Mouse (Mus musculus): ENCODE measurements around the gene Rngtt. TPM values are rescaled to one million over a fixed set of nuclear protein-coding genes. Genes with fewer than 3 reads are reported as not detected.

The Rngtt gene
- polyA plus RNA-seq, 1 experiment from 2014 or later = 35.1 TPM

- Histone ChIP-seq H3K27ac (ENCODE audit: low read depth, low read length) (no peak overlapping the region), H3K4me3 (ENCODE audit: low read depth, low read length) (no peak overlapping the region), H3K9ac (ENCODE audit: low read length) (no peak overlapping the region), H3K4me2 (ENCODE audit: low read depth) (no peak overlapping the region), H3K4me1 (ENCODE audit: control insufficient read depth, insufficient read depth, low read length) (no peaks in the 10 kb centered on the region), H3K9me3 (ENCODE audit: control insufficient read depth, low read length) (no peaks in the 10 kb centered on the region), H3K36me3 (ENCODE audit: control insufficient read depth, insufficient read depth, low read length) (no peaks in the 10 kb centered on the region), H3K27me3 (ENCODE audit: control insufficient read depth, insufficient read depth, low read length) (no peaks in the 10 kb centered on the region)
- DNase-seq (ENCODE audit: low spot score) = peak; percentile 81
- peak; percentile 73; the same call in 1 of the 2 replicates for ATAC-seq (ENCODE audit: insufficient read depth, low FRiP score, low TSS enrichment)
- 55% methylated on average over 3 of the region's 3 CpGs for WGBS
Measured at GRCm38 (mm10) chr4:33396222-33397176, 86.4 kb downstream of the Rngtt start.

GRCm38 (mm10) chr4:33405723-33406293 is 95.7 kb downstream of the Rngtt start:
- no peak overlapping the region for H3K27ac ChIP-seq (ENCODE audit: low read depth, low read length)
- H3K4me1 ChIP-seq (ENCODE audit: control insufficient read depth, insufficient read depth, low read length) = no peaks in the 10 kb centered on the region
- no peak overlapping the region for H3K4me2 ChIP-seq (ENCODE audit: low read depth)
- H3K4me3 ChIP-seq (ENCODE audit: low read depth, low read length) = no peak overlapping the region
- H3K36me3 ChIP-seq (ENCODE audit: control insufficient read depth, insufficient read depth, low read length) = no peaks in the 10 kb centered on the region
- H3K27me3 ChIP-seq (ENCODE audit: control insufficient read depth, insufficient read depth, low read length) = no peaks in the 10 kb centered on the region
- no peaks in the 10 kb centered on the region for H3K9me3 ChIP-seq (ENCODE audit: control insufficient read depth, low read length)
- 78% methylated on average over 2 of the region's 2 CpGs for WGBS
- H3K9ac ChIP-seq (ENCODE audit: low read length) = no peak overlapping the region
- DNase-seq (ENCODE audit: low spot score) = no peak
- no peak for ATAC-seq (ENCODE audit: insufficient read depth, low FRiP score, low TSS enrichment)

- Histone ChIP-seq H3K9ac (ENCODE audit: low read length) (no peak overlapping the region), H3K36me3 (ENCODE audit: control insufficient read depth, insufficient read depth, low read length) (no peaks in the 10 kb centered on the region), H3K4me2 (ENCODE audit: low read depth) (no peak overlapping the region), H3K4me1 (ENCODE audit: control insufficient read depth, insufficient read depth, low read length) (no peaks in the 10 kb centered on the region), H3K4me3 (ENCODE audit: low read depth, low read length) (no peak overlapping the region), H3K27me3 (ENCODE audit: control insufficient read depth, insufficient read depth, low read length) (no peaks in the 10 kb centered on the region), H3K27ac (ENCODE audit: low read depth, low read length) (no peak overlapping the region), H3K9me3 (ENCODE audit: control insufficient read depth, low read length) (no peaks in the 10 kb centered on the region)
- 86% methylated on average over 4 of the region's 4 CpGs for WGBS
- DNase-seq (ENCODE audit: low spot score) = no peak
- ATAC-seq (ENCODE audit: insufficient read depth, low FRiP score, low TSS enrichment) = no peak
Measured at GRCm38 (mm10) chr4:33413791-33414190, 103.7 kb downstream of the Rngtt start.

GRCm38 (mm10) chr4:33414781-33415180 is 104.7 kb downstream of the Rngtt start:
- ATAC-seq (ENCODE audit: insufficient read depth, low FRiP score, low TSS enrichment) (no peak), DNase-seq (ENCODE audit: low spot score) (no peak)
- H3K4me3 ChIP-seq (ENCODE audit: low read depth, low read length) = no peak overlapping the region
- H3K27me3 ChIP-seq (ENCODE audit: control insufficient read depth, insufficient read depth, low read length) = no peaks in the 10 kb centered on the region
- no peaks in the 10 kb centered on the region for H3K36me3 ChIP-seq (ENCODE audit: control insufficient read depth, insufficient read depth, low read length)
- H3K9ac ChIP-seq (ENCODE audit: low read length) = no peak overlapping the region
- no peak overlapping the region for H3K4me2 ChIP-seq (ENCODE audit: low read depth)
- no peaks in the 10 kb centered on the region for H3K4me1 ChIP-seq (ENCODE audit: control insufficient read depth, insufficient read depth, low read length)
- H3K9me3 ChIP-seq (ENCODE audit: control insufficient read depth, low read length) = no peaks in the 10 kb centered on the region
- H3K27ac ChIP-seq (ENCODE audit: low read depth, low read length) = no peak overlapping the region
- WGBS = 80% methylated on average over 4 of the region's 4 CpGs

- no peak overlapping the region for H3K9ac ChIP-seq (ENCODE audit: low read length)
- H3K4me2 ChIP-seq (ENCODE audit: low read depth) = no peak overlapping the region
- no peaks in the 10 kb centered on the region for H3K36me3 ChIP-seq (ENCODE audit: control insufficient read depth, insufficient read depth, low read length)
- no peak overlapping the region for H3K4me3 ChIP-seq (ENCODE audit: low read depth, low read length)
- H3K27ac ChIP-seq (ENCODE audit: low read depth, low read length) = no peak overlapping the region
- H3K27me3 ChIP-seq (ENCODE audit: control insufficient read depth, insufficient read depth, low read length) = no peaks in the 10 kb centered on the region
- DNase-seq (ENCODE audit: low spot score) (no peak), ATAC-seq (ENCODE audit: insufficient read depth, low FRiP score, low TSS enrichment) (no peak)
- 93% methylated on average over 4 of the region's 4 CpGs for WGBS
- no peaks in the 10 kb centered on the region for H3K4me1 ChIP-seq (ENCODE audit: control insufficient read depth, insufficient read depth, low read length)
- no peaks in the 10 kb centered on the region for H3K9me3 ChIP-seq (ENCODE audit: control insufficient read depth, low read length)
Measured at GRCm38 (mm10) chr4:33417391-33417790, 107.3 kb downstream of the Rngtt start.

GRCm38 (mm10) chr4:33419644-33420043 is 109.5 kb downstream of the Rngtt start:
- Histone ChIP-seq H3K9me3 (ENCODE audit: control insufficient read depth, low read length) (no peaks in the 10 kb centered on the region), H3K9ac (ENCODE audit: low read length) (no peak overlapping the region), H3K4me2 (ENCODE audit: low read depth) (no peak overlapping the region), H3K27ac (ENCODE audit: low read depth, low read length) (no peak overlapping the region), H3K4me1 (ENCODE audit: control insufficient read depth, insufficient read depth, low read length) (no peaks in the 10 kb centered on the region), H3K27me3 (ENCODE audit: control insufficient read depth, insufficient read depth, low read length) (no peaks in the 10 kb centered on the region), H3K4me3 (ENCODE audit: low read depth, low read length) (no peak overlapping the region), H3K36me3 (ENCODE audit: control insufficient read depth, insufficient read depth, low read length) (no peaks in the 10 kb centered on the region)
- no peak for ATAC-seq (ENCODE audit: insufficient read depth, low FRiP score, low TSS enrichment)
- WGBS = 90% methylated on average over 1 of the region's 1 CpGs
- DNase-seq (ENCODE audit: low spot score) = no peak

GRCm38 (mm10) chr4:33428856-33429255 is 118.7 kb downstream of the Rngtt start:
- H3K9me3 ChIP-seq (ENCODE audit: control insufficient read depth, low read length) = no peaks in the 10 kb centered on the region
- ATAC-seq (ENCODE audit: insufficient read depth, low FRiP score, low TSS enrichment) = no peak
- no peak overlapping the region for H3K9ac ChIP-seq (ENCODE audit: low read length)
- no peak overlapping the region for H3K4me3 ChIP-seq (ENCODE audit: low read depth, low read length)
- no peak overlapping the region for H3K4me2 ChIP-seq (ENCODE audit: low read depth)
- WGBS = 73% methylated on average over 4 of the region's 4 CpGs
- H3K27me3 ChIP-seq (ENCODE audit: control insufficient read depth, insufficient read depth, low read length) = no peaks in the 10 kb centered on the region
- no peaks in the 10 kb centered on the region for H3K4me1 ChIP-seq (ENCODE audit: control insufficient read depth, insufficient read depth, low read length)
- no peak for DNase-seq (ENCODE audit: low spot score)
- no peaks in the 10 kb centered on the region for H3K36me3 ChIP-seq (ENCODE audit: control insufficient read depth, insufficient read depth, low read length)
- H3K27ac ChIP-seq (ENCODE audit: low read depth, low read length) = no peak overlapping the region

GRCm38 (mm10) chr4:33441864-33442263 is 131.8 kb downstream of the Rngtt start:
- DNase-seq (ENCODE audit: low spot score) (no peak), ATAC-seq (ENCODE audit: insufficient read depth, low FRiP score, low TSS enrichment) (no peak)
- Histone ChIP-seq H3K36me3 (ENCODE audit: control insufficient read depth, insufficient read depth, low read length) (no peaks in the 10 kb centered on the region), H3K9me3 (ENCODE audit: control insufficient read depth, low read length) (no peaks in the 10 kb centered on the region), H3K9ac (ENCODE audit: low read length) (no peak overlapping the region), H3K4me1 (ENCODE audit: control insufficient read depth, insufficient read depth, low read length) (no peaks in the 10 kb centered on the region), H3K27ac (ENCODE audit: low read depth, low read length) (no peak overlapping the region), H3K27me3 (ENCODE audit: control insufficient read depth, insufficient read depth, low read length) (no peaks in the 10 kb centered on the region), H3K4me3 (ENCODE audit: low read depth, low read length) (no peak overlapping the region), H3K4me2 (ENCODE audit: low read depth) (no peak overlapping the region)
- 96% methylated on average over 6 of the region's 6 CpGs for WGBS

GRCm38 (mm10) chr4:33446265-33446664 is 136.2 kb downstream of the Rngtt start:
- DNase-seq (ENCODE audit: low spot score) (no peak), ATAC-seq (ENCODE audit: insufficient read depth, low FRiP score, low TSS enrichment) (no peak)
- Histone ChIP-seq H3K27me3 (ENCODE audit: control insufficient read depth, insufficient read depth, low read length) (no peaks in the 10 kb centered on the region), H3K4me3 (ENCODE audit: low read depth, low read length) (no peak overlapping the region), H3K36me3 (ENCODE audit: control insufficient read depth, insufficient read depth, low read length) (no peaks in the 10 kb centered on the region), H3K9ac (ENCODE audit: low read length) (no peak overlapping the region), H3K9me3 (ENCODE audit: control insufficient read depth, low read length) (no peaks in the 10 kb centered on the region), H3K27ac (ENCODE audit: low read depth, low read length) (no peak overlapping the region), H3K4me1 (ENCODE audit: control insufficient read depth, insufficient read depth, low read length) (no peaks in the 10 kb centered on the region), H3K4me2 (ENCODE audit: low read depth) (no peak overlapping the region)
- WGBS = 92% methylated on average over 3 of the region's 3 CpGs
